Mouse (Mus musculus): Measurements from ENCODE around the gene Tnxb. TPM values are rescaled to one million over a fixed set of nuclear protein-coding genes. Genes with fewer than 3 reads are reported as not detected.

The Tnxb gene
- total RNA-seq, 2 experiments from 2014 or later, result 7.1 to 9.0 TPM

DNA sequence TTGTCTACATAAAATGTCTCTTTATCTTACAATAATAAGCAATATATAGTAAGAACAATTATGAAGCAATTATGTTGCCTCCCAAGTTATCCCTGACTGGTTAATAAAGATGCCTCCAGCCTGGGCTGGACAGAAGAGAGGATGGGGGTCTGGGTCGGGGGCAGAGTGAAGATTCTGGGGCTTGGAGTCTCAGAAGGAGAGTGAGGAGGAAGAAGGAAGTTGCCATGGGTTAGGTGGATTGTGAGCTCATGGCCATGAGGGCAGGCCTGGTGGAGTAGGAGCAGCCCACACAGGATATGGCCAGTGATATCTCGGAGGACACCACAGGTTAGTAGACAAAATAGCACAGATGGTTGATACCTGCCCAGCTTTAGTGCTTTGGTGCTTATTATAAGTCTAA, 12.2 kb upstream of the Tnxb start:
- no peak for DNase-seq (ENCODE audit: extremely low spot score in 1 of 2, low spot score in 1 of 2)

DNA sequence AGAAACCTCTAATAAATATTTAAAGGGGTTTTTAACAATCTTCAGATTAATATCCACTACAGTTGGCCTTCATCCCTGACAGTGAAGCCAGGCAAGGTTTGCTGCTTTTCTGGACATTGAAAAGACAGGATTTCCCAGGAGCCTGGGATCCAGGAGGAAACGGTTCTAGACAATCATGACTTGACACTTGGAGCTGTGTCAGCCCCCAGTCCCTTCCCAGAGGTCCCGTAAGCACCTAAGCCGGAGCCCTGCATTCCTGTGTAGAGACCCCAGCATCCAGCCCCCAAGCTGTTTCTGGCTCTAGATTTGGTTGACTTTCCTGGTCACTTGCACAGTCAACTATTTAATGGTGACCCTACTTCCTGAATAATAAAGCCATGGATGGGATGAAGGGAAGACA, 11.7 kb upstream of the Tnxb start:
- no peak for DNase-seq (ENCODE audit: extremely low spot score in 1 of 2, low spot score in 1 of 2)

DNA sequence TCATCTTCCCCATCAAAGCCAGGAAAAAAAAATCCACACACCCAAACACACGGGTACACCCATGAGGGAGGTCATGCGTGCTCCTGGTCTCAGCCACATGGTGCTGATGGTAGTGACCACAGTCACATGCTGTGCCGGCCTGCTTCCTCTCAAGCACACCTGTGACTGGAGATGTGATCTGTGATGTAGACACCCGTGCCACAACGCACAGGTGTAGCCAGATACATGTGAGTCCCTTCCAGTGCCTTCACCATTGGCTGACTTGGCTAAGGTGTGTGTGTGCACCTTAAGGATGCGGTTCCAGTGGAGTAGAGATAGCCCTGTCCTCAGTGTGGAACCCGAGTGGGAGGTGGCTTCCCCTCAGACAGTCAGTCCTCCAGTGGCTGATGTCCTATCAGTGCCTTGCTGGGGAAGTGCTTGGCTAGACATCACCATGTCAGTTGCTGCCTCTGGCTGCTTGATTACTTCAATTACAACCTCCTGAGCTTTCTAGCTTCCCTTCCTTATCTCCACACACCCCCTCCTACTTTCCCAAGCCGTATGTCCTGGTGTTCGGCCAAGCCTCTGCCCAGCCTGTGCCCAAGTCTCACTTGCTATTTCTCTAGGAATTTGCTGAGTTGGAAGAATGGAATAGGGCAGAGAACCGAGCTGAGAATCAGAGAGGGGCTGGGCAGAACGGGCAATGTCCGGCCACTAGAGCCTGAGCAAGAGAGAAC, 11.0 kb upstream of the Tnxb start:
- no peak for DNase-seq (ENCODE audit: extremely low spot score in 1 of 2, low spot score in 1 of 2)

DNA sequence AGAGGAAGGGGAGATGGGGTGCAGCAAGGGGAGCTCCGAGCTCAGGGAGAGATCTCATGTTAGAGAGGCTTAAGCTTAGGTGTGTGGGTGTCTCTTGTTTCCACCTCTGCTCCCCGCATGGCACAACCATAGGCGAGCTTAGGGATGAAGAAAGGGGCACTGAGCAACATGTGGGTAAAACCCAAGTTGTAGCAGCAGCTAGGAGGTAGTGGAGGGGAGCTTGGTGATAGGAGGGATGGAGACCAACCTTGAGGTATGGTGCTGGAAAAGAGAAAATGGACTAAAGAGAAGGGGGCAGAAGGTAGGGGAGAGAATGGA, 10.5 kb upstream of the Tnxb start:
- DNase-seq (ENCODE audit: extremely low spot score in 1 of 2, low spot score in 1 of 2), result no peak

DNA sequence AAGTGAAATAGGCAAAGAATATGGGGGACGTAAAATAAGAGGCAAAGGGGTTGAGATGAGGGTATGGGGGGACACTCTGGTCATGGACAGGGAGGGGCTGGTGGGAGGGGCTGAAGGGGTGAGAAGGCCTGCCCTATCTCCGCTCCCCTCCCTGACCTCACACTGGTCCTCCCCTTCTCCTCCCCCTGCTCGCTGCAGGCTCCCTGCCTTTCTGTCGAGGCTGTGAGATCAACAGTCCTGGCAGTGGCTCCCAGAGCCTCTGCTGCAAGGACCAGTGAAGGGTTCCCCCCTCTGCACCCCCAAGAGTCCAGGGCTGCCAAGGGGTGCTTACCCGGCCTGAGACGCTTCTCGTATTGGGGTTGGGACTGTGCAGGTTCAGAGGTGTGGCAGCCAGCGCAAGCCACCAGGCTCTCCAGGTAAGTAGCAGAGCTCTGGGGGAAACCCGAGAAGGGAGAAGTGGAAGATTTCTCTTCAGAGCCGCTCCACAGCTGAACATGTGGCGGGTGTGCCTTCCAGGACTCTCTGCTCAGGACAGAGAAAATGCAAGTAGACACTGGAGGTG, 10.0 kb upstream of the Tnxb start:
- DNase-seq (ENCODE audit: extremely low spot score in 1 of 2, low spot score in 1 of 2), result no peak

DNA sequence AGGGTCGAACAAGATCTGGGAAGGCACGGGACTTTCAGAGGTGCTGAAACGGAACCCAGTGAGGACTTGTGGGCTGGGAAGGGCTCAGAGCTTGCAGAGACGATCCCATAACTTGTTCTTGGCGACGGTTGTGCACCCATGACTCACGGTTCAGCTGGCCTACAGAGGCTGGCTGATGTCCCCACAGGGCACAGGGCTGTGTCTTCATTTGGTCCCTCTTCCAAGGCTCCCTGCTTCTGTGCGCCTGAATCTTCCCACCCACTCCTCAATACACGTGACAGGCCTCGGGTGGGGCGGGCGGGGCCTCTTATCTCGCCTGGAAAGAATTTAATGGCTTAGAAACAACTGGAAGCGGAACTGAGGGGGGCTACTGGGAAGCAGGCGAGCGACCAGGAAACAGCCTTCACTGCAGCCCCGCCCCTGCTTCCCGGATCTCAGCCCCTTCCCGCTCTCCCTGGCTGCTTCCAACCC, 9.2 kb upstream of the Tnxb start:
- no peak for DNase-seq (ENCODE audit: extremely low spot score in 1 of 2, low spot score in 1 of 2)

DNA sequence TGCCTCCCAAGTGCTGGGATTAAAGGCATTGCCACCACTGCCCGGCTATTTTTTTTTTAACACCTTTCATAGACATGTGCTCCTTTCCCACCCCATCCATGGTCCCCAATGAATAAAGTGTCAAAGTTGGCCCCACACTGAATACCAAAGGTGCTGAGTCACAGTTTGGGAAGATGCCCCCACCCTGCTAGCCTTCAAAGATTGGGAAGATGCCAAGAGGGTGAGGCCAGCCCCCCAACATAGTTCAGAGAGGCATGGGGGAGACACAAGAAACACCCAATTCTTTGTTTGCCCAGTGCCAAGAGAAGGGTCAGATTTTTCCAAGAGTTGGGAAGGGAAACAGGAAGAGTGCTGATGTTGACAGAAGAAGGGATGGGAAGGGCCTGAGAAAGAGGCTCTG, 7.9 kb upstream of the Tnxb start:
- no peak for DNase-seq (ENCODE audit: extremely low spot score in 1 of 2, low spot score in 1 of 2)

DNA sequence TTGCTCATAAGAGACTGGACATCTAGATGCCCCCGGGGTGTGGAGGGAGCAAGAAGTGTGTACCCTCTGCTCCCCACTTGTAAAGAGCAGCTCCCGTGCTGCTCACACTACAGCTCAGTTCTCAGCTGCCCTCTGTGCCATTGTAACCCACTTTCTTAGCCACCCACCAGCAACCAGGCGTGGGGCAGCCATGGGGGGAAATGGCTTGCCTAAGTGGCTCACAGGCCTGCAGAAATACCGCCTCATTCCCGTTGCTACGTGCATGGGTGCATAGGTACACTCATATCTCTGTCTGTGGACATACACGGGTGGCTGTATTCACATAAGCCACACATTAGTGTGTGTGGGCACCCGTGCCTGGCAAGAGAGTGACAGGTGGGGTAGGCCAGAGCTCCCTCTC, 7.4 kb upstream of the Tnxb start:
- DNase-seq (ENCODE audit: extremely low spot score in 1 of 2, low spot score in 1 of 2), result no peak

DNA sequence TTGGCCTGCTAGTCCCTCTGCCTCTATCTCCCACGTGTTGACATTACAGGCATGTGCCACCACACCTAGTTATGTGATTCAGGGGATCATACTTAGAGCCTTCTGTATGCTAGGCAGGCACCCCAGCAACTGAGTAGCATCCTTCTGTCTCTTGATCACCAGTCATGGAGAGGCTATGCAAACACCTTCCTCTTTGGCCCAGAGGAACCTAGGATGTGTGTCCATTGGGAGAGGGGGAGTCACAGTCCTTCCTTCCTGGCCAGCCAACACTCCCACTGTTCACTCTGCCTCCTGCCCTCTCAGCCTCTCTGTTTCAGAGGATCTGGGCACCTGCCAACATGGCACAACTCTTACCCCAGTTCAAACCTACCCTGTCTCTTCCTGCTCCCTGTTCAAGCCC, 6.8 kb upstream of the Tnxb start:
- no peak for DNase-seq (ENCODE audit: extremely low spot score in 1 of 2, low spot score in 1 of 2)

DNA sequence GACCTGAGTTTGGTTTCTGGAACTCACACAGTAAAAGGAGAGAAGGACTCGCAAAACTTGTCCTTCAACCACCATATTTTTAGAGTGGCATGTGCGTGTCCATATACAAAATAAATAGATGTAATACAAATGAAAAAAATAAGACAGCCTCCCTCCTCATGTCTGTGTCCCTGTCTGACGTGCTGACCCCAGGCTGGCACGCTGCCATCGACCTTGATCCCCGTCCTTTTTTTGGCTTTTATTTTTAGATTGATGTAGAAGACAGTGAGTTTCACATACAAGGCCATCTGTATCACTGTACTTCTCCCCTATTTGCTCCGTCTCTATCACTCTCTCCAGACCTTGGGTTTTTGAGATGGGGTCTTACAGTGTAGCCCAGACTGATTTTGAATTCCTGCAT, 5.9 kb upstream of the Tnxb start:
- DNase-seq (ENCODE audit: extremely low spot score in 1 of 2, low spot score in 1 of 2), result no peak

DNA sequence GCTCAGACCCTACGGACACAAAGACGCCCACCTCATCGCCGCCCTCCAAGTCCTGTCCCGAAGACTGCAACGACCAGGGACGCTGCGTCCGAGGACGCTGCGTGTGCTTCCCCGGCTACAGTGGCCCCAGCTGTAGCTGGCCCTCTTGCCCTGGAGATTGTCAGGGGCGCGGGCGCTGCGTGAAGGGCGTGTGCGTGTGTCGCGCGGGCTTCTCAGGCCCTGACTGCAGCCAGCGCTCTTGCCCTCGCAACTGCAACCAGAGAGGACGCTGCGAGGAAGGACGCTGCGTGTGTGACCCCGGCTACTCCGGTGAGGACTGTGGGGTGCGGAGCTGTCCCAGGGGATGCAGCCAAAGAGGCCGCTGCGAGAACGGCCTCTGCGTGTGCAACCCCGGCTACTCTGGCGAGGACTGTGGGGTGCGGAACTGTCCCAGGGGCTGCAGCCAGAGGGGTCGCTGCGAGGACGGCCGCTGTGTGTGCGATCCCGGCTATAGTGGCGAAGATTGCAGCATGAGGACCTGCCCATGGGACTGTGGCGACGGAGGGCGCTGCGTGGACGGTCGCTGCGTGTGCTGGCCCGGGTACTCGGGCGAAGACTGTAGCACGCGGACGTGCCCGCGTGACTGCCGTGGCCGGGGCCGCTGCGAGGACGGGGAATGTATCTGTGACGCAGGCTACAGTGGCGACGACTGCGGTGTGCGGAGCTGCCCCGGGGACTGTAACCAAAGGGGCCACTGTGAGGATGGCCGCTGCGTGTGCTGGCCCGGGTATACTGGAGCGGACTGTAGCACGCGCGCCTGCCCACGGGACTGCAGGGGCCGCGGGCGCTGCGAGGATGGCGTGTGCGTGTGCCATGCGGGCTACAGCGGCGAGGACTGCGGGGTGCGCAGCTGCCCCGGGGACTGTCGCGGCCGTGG, 1.1 kb downstream of the Tnxb start:
- no peak for DNase-seq (ENCODE audit: extremely low spot score in 1 of 2, low spot score in 1 of 2)

DNA sequence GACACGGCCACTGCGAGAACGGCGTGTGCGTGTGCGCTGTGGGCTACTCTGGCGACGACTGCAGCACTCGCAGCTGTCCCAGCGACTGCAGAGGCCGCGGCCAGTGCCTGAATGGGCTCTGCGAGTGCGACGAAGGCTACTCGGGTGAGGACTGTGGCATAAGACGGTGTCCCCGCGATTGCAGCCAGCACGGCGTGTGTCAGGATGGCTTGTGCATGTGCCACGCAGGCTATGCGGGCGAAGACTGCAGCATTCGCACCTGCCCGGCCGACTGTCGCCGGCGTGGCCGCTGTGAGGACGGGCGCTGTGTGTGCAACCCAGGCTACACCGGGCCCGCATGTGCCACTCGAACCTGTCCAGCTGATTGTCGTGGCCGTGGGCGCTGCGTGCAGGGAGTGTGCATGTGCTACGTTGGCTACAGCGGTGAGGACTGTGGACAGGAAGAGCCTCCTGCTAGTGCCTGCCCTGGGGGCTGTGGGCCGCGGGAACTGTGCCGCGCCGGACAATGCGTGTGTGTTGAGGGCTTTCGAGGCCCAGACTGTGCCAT, 2.0 kb downstream of the Tnxb start:
- DNase-seq (ENCODE audit: extremely low spot score in 1 of 2, low spot score in 1 of 2), result no peak

DNA sequence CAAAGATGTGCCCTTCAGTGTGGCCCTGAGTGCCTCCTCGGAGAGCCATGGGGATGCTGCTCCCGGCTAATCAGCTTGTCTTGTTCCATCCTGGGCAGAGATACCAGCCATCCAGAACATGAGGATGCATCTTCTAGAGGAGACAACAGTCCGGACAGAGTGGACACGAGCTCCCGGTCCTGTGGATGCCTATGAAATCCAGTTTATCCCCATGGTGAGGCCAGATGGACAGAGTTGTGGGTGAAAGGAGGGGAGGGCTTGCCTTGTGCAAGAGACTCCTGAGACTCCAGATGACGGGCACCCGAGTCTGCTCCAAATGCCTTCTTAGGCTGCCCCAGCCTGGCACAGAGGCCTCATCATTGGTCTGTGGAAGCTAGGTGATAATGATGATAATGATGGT, 2.8 kb downstream of the Tnxb start:
- DNase-seq (ENCODE audit: extremely low spot score in 1 of 2, low spot score in 1 of 2), result no peak

DNA sequence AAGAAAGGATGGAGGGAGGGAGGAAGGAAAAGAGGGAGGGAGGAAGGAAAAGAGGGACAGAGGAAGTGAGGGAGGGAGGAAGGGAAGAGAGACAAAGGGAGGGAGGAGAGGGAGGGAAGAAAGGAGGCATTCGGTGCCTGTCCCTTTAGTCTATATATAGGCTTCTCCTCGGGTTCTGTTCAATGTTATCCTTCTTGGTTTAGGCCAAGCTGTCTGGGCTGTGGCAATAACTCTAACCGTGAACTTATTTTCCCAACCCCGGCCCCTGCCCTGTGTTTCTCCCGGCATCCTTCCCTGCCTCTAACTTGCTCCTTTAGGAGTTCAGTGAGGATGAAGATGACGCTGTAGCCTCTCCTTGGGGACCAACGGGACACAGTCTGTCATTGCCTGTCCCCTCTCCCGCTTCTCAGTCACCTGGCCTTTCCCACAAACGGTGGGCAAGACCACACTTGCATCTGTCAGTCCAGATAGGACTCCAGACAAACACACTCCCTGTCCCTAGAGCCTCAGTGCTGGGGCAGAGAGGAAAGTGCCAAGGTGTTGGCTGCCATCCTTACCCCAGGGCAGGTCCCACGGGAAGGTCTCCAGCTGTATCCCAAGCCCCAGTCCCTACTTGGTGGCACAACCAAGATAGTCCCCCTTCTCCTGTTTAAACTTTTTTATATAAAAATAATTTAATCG, 4.3 kb downstream of the Tnxb start:
- DNase-seq (ENCODE audit: extremely low spot score in 1 of 2, low spot score in 1 of 2), result no peak

DNA sequence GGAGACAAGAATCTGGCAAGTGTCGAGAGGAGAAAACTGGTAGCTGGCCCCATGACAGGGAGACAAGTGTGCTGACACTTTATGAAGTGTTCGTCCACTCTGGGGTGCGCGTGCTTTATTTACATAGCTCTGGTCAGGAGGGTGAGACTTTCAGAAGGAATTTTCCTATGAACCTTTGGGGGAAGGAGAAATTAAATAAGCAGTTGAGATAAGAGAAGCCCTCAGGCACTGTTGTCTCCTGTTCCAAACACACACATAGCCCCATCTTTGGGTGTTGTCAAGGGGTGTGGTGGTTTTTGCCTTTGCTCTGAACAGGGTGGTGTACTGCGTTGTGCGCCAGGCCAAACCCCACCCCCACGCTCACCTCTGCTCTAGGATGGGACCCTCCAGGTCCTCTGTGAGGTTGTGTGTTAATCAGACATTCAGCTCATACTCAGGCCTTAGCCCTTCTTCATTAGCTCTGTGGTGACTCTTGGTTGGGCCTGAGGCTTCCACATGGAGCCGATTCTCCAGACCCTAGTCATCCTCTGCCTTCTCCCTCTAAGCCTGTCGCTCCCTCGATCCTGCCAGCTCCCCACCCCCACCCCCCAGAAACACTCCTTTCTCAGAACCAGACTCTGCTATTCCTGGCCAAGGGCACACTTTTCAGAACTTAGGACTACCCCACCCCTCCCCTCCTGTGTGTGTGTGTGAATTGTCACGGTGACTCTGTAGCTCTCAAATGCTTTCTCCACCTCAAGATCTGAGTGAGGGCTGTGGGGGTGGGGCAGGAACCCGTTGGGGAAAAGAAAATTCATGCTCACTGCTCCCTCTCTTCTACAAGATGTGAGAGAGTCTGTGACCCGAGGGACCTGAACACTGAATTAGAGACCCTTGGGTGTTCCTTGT, 5.1 kb downstream of the Tnxb start:
- no peak for DNase-seq (ENCODE audit: extremely low spot score in 1 of 2, low spot score in 1 of 2)

DNA sequence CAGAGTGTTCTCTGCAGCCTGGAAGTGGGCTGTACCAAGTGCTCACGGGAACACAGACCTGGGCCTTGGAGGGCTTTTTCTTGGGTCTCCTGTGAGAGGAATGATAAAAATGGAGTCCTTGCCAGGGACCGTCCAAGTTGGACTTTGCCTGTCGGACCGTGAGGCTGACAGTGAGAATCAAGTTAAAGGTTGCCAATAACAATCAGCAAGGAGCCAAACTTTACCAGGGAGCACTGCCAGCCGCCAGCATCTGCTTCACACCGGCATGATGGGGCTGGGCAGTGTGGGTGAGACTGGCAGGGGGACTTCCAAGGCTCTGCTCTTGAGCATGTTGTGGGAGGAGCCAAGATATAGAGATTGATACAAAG, 5.7 kb downstream of the Tnxb start:
- no peak for DNase-seq (ENCODE audit: extremely low spot score in 1 of 2, low spot score in 1 of 2)

DNA sequence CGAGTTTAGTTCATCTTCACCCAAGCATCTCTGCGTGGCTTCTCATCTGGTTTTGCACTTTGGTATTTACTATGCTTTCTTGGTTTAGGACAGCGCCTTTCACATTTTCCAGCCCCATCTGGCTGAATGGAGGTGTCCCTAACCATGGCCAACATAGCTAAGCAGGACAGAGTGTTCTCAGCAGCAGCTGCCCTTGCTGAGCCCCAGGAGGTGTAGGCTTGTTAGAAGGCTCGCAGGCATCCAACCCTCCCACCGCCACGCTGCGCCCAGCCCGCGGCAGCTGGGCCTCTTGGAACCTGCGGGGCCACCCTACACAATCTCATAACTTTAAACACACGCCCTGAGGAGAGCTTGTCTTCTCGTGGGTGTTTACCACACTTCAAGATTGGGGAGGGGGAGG, 6.3 kb downstream of the Tnxb start:
- no peak for DNase-seq (ENCODE audit: extremely low spot score in 1 of 2, low spot score in 1 of 2)

DNA sequence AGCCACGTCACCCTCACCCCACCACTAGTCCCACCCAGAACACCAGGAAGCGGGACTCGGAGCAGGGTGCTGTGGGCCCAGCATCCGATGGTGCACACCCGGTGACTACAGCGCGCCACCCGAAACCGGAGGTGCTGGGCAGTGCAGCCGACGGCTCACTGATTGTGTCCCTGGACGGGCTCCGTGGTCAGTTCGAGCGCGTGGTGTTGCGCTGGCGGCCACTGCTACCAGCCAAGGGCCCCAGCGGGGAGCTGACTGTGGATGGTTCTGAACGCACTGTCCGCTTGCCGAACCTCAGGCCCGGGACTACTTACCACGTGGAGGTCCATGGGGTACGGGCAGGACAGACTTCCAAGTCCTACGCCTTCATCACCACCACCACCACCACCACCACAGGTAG, 9.9 kb downstream of the Tnxb start:
- no peak for DNase-seq (ENCODE audit: extremely low spot score in 1 of 2, low spot score in 1 of 2)

DNA sequence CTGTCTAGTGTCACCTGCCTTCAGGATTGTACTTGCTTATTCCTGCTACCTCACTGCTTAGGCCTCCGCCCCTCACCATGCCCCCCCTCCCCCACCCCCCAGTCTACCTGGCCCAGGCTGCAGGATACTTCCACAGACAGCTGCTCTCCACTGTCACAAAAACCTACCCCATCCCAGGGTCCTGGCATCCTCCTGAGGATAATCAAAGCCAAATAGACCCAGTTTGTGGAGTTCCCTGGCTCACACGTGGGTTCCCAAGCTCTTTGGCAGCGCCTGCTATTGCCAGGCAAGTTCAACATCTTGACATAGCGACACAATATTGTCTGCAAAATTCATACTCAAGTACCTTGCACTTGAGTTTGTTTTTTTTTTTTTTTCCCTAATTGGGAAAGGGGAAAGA, 10.3 kb downstream of the Tnxb start:
- DNase-seq (ENCODE audit: extremely low spot score in 1 of 2, low spot score in 1 of 2), result no peak

DNA sequence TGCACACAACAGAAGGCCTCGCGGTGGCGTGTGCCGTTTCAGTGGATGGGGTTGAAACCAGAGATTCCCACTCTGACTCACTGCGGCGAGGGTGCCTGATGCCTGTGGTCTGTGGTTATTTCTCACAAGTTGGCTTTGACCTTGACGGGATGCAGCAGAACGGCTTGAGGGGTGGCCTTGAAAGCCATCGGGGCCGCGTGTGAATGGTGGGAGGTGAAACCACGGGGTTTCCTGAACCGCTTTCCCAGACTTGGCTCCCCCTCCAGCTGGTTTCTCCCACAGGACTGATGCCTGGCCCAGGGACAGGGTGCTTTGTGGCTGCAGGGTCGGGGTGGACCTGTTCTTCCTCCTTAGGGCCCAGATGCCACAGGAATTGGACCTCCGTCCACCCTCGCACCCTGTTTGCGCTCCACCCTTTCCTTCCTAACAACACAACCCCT, 10.8 kb downstream of the Tnxb start:
- no peak for DNase-seq (ENCODE audit: extremely low spot score in 1 of 2, low spot score in 1 of 2)

Data from layer of hippocampus, postnatal 25 days (tissue).